Mouse (Mus musculus) C2C12 (cell line): ENCODE results near the gene Tmem131l. TPM values are rescaled to one million over a fixed set of nuclear protein-coding genes. Genes with fewer than 3 reads are reported as not detected.

Source experiments
- H3K27me3 ChIP-seq: one replicate; pipeline ENCODE4 v1.6.1; 2011; ENCODE audit not compliant: control insufficient read depth, insufficient read depth, insufficient read length
- H3K36me3 ChIP-seq: one replicate; pipeline ENCODE4 v1.6.1; 2011; ENCODE audit not compliant: control insufficient read depth, insufficient read depth
- H3K4me3 ChIP-seq: one replicate; pipeline ENCODE4 v1.5.1; 2011; ENCODE audit warnings: mild to moderate bottlenecking, control low read depth; ENCODE audit not compliant: poor library complexity, insufficient read depth, severe bottlenecking
- H3K79me2 ChIP-seq: one replicate; pipeline ENCODE4 v1.6.1; 2011; ENCODE audit not compliant: control insufficient read depth, insufficient read depth
- H3K79me3 ChIP-seq: one replicate; pipeline ENCODE4 v1.6.1; 2011; ENCODE audit warnings: low read depth, control low read depth
- H3ac ChIP-seq: one replicate; pipeline ENCODE3; 2011; ENCODE audit warnings: low read depth; ENCODE audit not compliant: control insufficient read depth, insufficient read length
- CEBPB ChIP-seq: IDR thresholded peaks from one replicate; pipeline ENCODE4 v1.6.1; 2011; ENCODE audit warnings: low read depth, mild to moderate bottlenecking, control low read depth, moderate library complexity
- CTCF ChIP-seq: IDR thresholded peaks from one replicate; pipeline ENCODE4 v1.5.1; 2011; ENCODE audit not compliant: control insufficient read depth, insufficient read depth, insufficient read length
- FOSL1 ChIP-seq: IDR thresholded peaks from one replicate; pipeline ENCODE4 v1.8.0; 2011; ENCODE audit warnings: mild to moderate bottlenecking, low read length; ENCODE audit not compliant: poor library complexity, insufficient read depth, severe bottlenecking
- MAX ChIP-seq: IDR thresholded peaks from one replicate; pipeline ENCODE4 v1.6.1; 2011; ENCODE audit warnings: mild to moderate bottlenecking, control low read depth
- MYOD1 ChIP-seq: IDR thresholded peaks from one replicate; pipeline ENCODE4 v1.6.1; 2011; ENCODE audit warnings: low read depth; ENCODE audit not compliant: control insufficient read depth, insufficient read length
- MYOG ChIP-seq: IDR thresholded peaks from one replicate; pipeline ENCODE4 v1.6.1; 2011; ENCODE audit not compliant: control insufficient read depth, insufficient read length; ENCODE audit errors: extremely low read depth
- USF1 ChIP-seq: IDR thresholded peaks from one replicate; pipeline ENCODE4 v1.6.1; 2011; ENCODE audit warnings: low read depth, mild to moderate bottlenecking, control low read depth, moderate library complexity
- polyA plus RNA-seq: library from polyadenylated mRNA; unstranded; fragments of >200 nt; fragmentation: generic; extraction: Trizol; gene quantifications from one replicate; pipeline ENCODE4 v1.2.1, GENCODE M21; 2012; ENCODE audit warnings: missing spikeins

The Tmem131l gene
- polyA plus RNA-seq, 1 experiment: 10.4 TPM

GRCm38 (mm10) chr3:83958951-83959681 lies 80.9 kb downstream of the Tmem131l start:
- Histone ChIP-seq H3K79me3 (no peaks in the 10 kb centered on the region), H3K79me2 (no peaks in the 10 kb centered on the region), H3K36me3 (peaks cover 4% of the 10 kb centered on the region), H3ac (no peak overlapping the region), H3K27me3 (no peaks in the 10 kb centered on the region), H3K4me3 (no peak overlapping the region)
- TF ChIP-seq CTCF: no peak
- TF ChIP-seq USF1: no peak
- TF ChIP-seq FOSL1: no peak
- TF ChIP-seq CEBPB: no peak
- TF ChIP-seq MYOD1: no peak

DNA sequence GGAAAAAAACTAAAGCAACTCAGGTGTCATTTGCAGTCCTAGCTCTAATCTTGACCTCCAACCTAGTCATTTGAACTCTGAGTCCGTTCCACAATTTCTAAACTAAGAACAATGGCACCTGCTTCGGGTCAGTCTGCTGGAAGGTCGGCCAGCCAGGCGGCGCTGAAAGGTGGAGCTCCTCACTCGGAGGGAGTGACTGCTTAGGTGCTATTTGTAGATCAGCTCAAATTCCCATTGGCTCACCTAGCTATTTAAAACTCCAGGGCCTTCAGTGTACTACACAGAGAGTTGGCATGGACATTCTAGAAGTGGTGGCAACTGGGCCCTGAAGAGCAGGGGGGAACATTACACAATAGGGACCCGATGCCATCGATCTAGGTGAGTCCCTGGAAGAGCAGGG lies 86.1 kb downstream of the Tmem131l start:
- TF ChIP-seq FOSL1 (no peak), CEBPB (no peak), MYOD1 (no peak)
- Histone ChIP-seq H3K79me2 (no peaks in the 10 kb centered on the region), H3ac (no peak overlapping the region), H3K36me3 (peaks cover 2% of the 10 kb centered on the region), H3K79me3 (no peaks in the 10 kb centered on the region), H3K27me3 (no peaks in the 10 kb centered on the region), H3K4me3 (no peak overlapping the region)

- no peak for TF ChIP-seq CTCF
- no peak for TF ChIP-seq USF1
- no peak for TF ChIP-seq MAX
- TF ChIP-seq MYOD1: no peak
- TF ChIP-seq FOSL1: no peak
- TF ChIP-seq CEBPB: no peak
- TF ChIP-seq MYOG: no peak
- H3K36me3 ChIP-seq: no peaks in the 10 kb centered on the region
- H3K4me3 ChIP-seq: no peak overlapping the region
- no peaks in the 10 kb centered on the region for H3K79me2 ChIP-seq
- no peaks in the 10 kb centered on the region for H3K79me3 ChIP-seq
- H3ac ChIP-seq: no peak overlapping the region
- no peaks in the 10 kb centered on the region for H3K27me3 ChIP-seq
Observed at GRCm38 (mm10) chr3:83948801-83949200, 91.2 kb downstream of the Tmem131l start.

GRCm38 (mm10) chr3:83947476-83948245 lies 92.3 kb downstream of the Tmem131l start:
- H3K36me3 ChIP-seq: no peaks in the 10 kb centered on the region
- TF ChIP-seq MYOD1: no peak
- no peak for TF ChIP-seq MYOG
- TF ChIP-seq CEBPB: no peak
- no peak for TF ChIP-seq USF1
- TF ChIP-seq FOSL1: no peak
- TF ChIP-seq CTCF: no peak
- no peak for TF ChIP-seq MAX
- no peak overlapping the region for H3ac ChIP-seq
- no peaks in the 10 kb centered on the region for H3K79me2 ChIP-seq
- H3K4me3 ChIP-seq: no peak overlapping the region
- no peaks in the 10 kb centered on the region for H3K79me3 ChIP-seq
- H3K27me3 ChIP-seq: no peaks in the 10 kb centered on the region

DNA sequence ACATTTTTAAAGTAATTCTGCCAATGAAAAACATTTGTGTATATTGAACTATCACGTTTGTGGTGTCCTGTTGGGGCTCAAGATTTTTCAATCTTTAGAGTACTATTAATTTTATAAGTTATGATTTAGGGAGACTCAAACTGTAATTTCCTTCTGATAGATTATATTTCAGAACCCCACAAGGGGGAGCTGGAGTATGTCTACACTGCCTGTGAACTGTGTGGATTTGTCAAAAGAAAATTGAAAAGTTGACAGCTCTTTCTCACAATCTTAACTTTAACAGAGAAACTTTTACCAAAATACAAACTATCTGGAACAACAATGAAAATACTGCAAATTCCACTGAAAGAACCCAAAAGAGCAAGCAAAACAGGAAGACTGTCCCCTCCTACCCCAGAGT lies 93.1 kb downstream of the Tmem131l start:
- H3K79me2 ChIP-seq: no peaks in the 10 kb centered on the region
- no peaks in the 10 kb centered on the region for H3K27me3 ChIP-seq
- no peak overlapping the region for H3K4me3 ChIP-seq
- H3K36me3 ChIP-seq: no peaks in the 10 kb centered on the region
- H3ac ChIP-seq: no peak overlapping the region
- no peaks in the 10 kb centered on the region for H3K79me3 ChIP-seq
- TF ChIP-seq FOSL1: no peak

DNA sequence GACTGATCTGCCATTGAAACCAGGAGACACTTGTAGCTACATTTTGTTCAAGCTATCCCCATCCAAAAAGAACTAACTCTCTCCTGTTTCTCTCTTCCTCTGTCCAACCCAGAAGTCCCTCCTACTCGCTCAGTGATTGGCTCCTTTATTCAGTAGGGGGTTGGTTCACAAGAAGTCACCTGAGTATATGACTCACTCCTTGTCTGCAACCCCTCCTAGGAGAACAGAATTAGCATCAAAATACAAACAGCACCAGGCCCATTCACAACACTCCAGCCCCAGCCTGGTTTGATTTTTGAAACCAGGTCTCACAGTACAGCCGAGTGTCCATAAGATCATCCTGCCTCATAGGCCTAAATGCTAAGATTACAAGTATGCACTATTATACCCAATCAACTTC lies 96.3 kb downstream of the Tmem131l start:
- no peak for TF ChIP-seq MAX
- TF ChIP-seq MYOG: no peak
- TF ChIP-seq CEBPB: no peak
- TF ChIP-seq CTCF: no peak
- TF ChIP-seq FOSL1: no peak
- TF ChIP-seq MYOD1: no peak
- TF ChIP-seq USF1: no peak
- no peaks in the 10 kb centered on the region for H3K27me3 ChIP-seq
- no peak overlapping the region for H3ac ChIP-seq
- no peaks in the 10 kb centered on the region for H3K79me3 ChIP-seq
- H3K79me2 ChIP-seq: no peaks in the 10 kb centered on the region
- no peaks in the 10 kb centered on the region for H3K36me3 ChIP-seq
- H3K4me3 ChIP-seq: no peak overlapping the region
